ENCODE assay signal across 13 mouse cellular contexts in genomic region chr15:36395672-36396050, GRCm38 (mm10).
"Had no signal": no experiment of that assay in that cellular context is flagged by ENCODE, and none has a peak within 500 bp of the region (broad histone marks: within the 10 kb centered on the region; RNA-seq: fewer than 3 reads in every experiment).

No protein-coding gene starts in this region.

- H3K27ac ChIP-seq: midbrain, embryonic 12.5 days; neural tube, embryonic 13.5 days; neural tube, embryonic 15.5 days; stomach, embryonic 15.5 days; stomach, postnatal 0 days had no signal

- H3K4me3 ChIP-seq: midbrain, embryonic 12.5 days; myocyte; neural tube, embryonic 13.5 days; neural tube, embryonic 15.5 days; stomach, embryonic 15.5 days had no signal

- H3K36me3 ChIP-seq: midbrain, embryonic 12.5 days; neural tube, embryonic 13.5 days; neural tube, embryonic 15.5 days; stomach, embryonic 15.5 days had no signal

- ATAC-seq: midbrain, embryonic 16.5 days had no signal

- DNase-seq: lung, adult 18-20 months; lung, embryonic 14.5 days; lung, postnatal 10 days; lung, postnatal 4 days; midbrain, embryonic 14.5 days; right cerebral cortex, postnatal 14 days had no signal

- H3K27me3 ChIP-seq: midbrain, embryonic 12.5 days; neural tube, embryonic 13.5 days; neural tube, embryonic 15.5 days; stomach, embryonic 15.5 days had no signal

- H3K9ac ChIP-seq: lung, embryonic 14.5 days; midbrain, embryonic 12.5 days; neural tube, embryonic 13.5 days; neural tube, embryonic 15.5 days; stomach, embryonic 15.5 days had no signal

- H3K9me3 ChIP-seq: midbrain, embryonic 12.5 days; neural tube, embryonic 13.5 days; neural tube, embryonic 15.5 days; stomach, embryonic 15.5 days had no signal

- H3K4me2 ChIP-seq: lung, embryonic 14.5 days; midbrain, embryonic 12.5 days; neural tube, embryonic 13.5 days; neural tube, embryonic 15.5 days; stomach, embryonic 15.5 days had no signal
